Mouse (Mus musculus): ENCODE results near the gene Zbtb8b. TPM values are rescaled to one million over a fixed set of nuclear protein-coding genes. Genes with fewer than 3 reads are reported as not detected.

The Zbtb8b gene
- polyA plus RNA-seq, 2 experiments, result 0.31 to 0.91 TPM

- no peak overlapping the region for H3K4me2 ChIP-seq (ENCODE audit: low read depth)
- no peaks in the 10 kb centered on the region for H3K27me3 ChIP-seq (ENCODE audit: control insufficient read depth, insufficient read depth, low read length)
- no peak overlapping the region for H3K9ac ChIP-seq (replicated peaks)
- DNase-seq (ENCODE audit: low read depth in 3 of 3, low spot score in 3 of 3), result no peak
- TF ChIP-seq EP300 (IDR thresholded peaks at IDR 0.05; ENCODE audit: low read depth), result no peak
- no peak for TF ChIP-seq CTCF (IDR thresholded peaks at IDR 0.05; ENCODE audit: low read depth)
- H3K36me3 ChIP-seq (replicated peaks; ENCODE audit: control insufficient read depth, insufficient read depth, low read depth), result no peaks in the 10 kb centered on the region
- no peaks in the 10 kb centered on the region for H3K9me3 ChIP-seq (ENCODE audit: control insufficient read depth, low read length)
- 55% methylated on average over 14 of the region's 14 CpGs for WGBS (ENCODE audit: insufficient replicate concordance)
- H3K4me1 ChIP-seq (replicated peaks; ENCODE audit: control insufficient read depth in 2 of 2, insufficient read depth in 2 of 2, low read length in 1 of 2), result peaks cover 13 to 15% of the 10 kb centered on the region in 2 experiments
- no peak for ATAC-seq (ENCODE audit: insufficient read depth)
- no peak overlapping the region for H3K27ac ChIP-seq
- H3K4me3 ChIP-seq (ENCODE audit: insufficient read depth in 1 of 2, low read depth in 2 of 2, low read length in 2 of 2), result no peak overlapping the region
These were observed 50.4 kb downstream of the Zbtb8b start for GRCm38 (mm10) chr4:129390216-129390743.

GRCm38 (mm10) chr4:129388404-129388803, 52.2 kb downstream of the Zbtb8b start:
- DNase-seq (ENCODE audit: low read depth in 3 of 3, low spot score in 3 of 3), result no peak
- 76% methylated on average over 5 of the region's 5 CpGs for WGBS (ENCODE audit: insufficient replicate concordance)

GRCm38 (mm10) chr4:129386989-129387388, 53.7 kb downstream of the Zbtb8b start:
- ATAC-seq (ENCODE audit: insufficient read depth) (peak; percentile 62), DNase-seq (ENCODE audit: low read depth in 3 of 3, low spot score in 3 of 3) (peak in 1 of 3 experiments; percentile 39)
- Histone ChIP-seq H3K27ac (peak overlapping the region; percentile 22), H3K27me3 (ENCODE audit: control insufficient read depth, insufficient read depth, low read length) (no peaks in the 10 kb centered on the region), H3K9ac (replicated peaks) (no peak overlapping the region), H3K9me3 (ENCODE audit: control insufficient read depth, low read length) (no peaks in the 10 kb centered on the region), H3K4me1 (replicated peaks; ENCODE audit: control insufficient read depth in 2 of 2, insufficient read depth in 2 of 2, low read length in 1 of 2) (peaks cover 13 to 21% of the 10 kb centered on the region in 2 experiments), H3K36me3 (replicated peaks; ENCODE audit: control insufficient read depth, insufficient read depth, low read depth) (no peaks in the 10 kb centered on the region), H3K4me3 (ENCODE audit: insufficient read depth in 1 of 2, low read depth in 2 of 2, low read length in 2 of 2) (no peak overlapping the region; a peak in 1 of 4 replicates), H3K4me2 (ENCODE audit: low read depth) (peak overlapping the region; percentile 14)
- WGBS (ENCODE audit: insufficient replicate concordance), result 18% methylated on average over 1 of the region's 2 CpGs
- TF ChIP-seq EP300 (IDR thresholded peaks at IDR 0.05; ENCODE audit: low read depth), result no peak
- TF ChIP-seq CTCF (IDR thresholded peaks at IDR 0.05; ENCODE audit: low read depth), result no peak

More at GRCm38 (mm10) chr4:129388404-129388803, 52.2 kb downstream of the Zbtb8b start:
- Histone ChIP-seq H3K27me3 (ENCODE audit: control insufficient read depth, insufficient read depth, low read length) (no peaks in the 10 kb centered on the region), H3K27ac (no peak overlapping the region), H3K4me1 (replicated peaks; ENCODE audit: control insufficient read depth in 2 of 2, insufficient read depth in 2 of 2, low read length in 1 of 2) (peaks cover 13 to 21% of the 10 kb centered on the region in 2 experiments), H3K4me2 (ENCODE audit: low read depth) (no peak overlapping the region), H3K9me3 (ENCODE audit: control insufficient read depth, low read length) (no peaks in the 10 kb centered on the region), H3K4me3 (ENCODE audit: insufficient read depth in 1 of 2, low read depth in 2 of 2, low read length in 2 of 2) (no peak overlapping the region), H3K36me3 (replicated peaks; ENCODE audit: control insufficient read depth, insufficient read depth, low read depth) (no peaks in the 10 kb centered on the region), H3K9ac (replicated peaks) (no peak overlapping the region)
- no peak for TF ChIP-seq EP300 (IDR thresholded peaks at IDR 0.05; ENCODE audit: low read depth)
- no peak for TF ChIP-seq CTCF (IDR thresholded peaks at IDR 0.05; ENCODE audit: low read depth)
- no peak for ATAC-seq (ENCODE audit: insufficient read depth)

GRCm38 (mm10) chr4:129386269-129386946, 54.2 kb downstream of the Zbtb8b start:
- peaks cover 13 to 21% of the 10 kb centered on the region in 2 experiments for H3K4me1 ChIP-seq (replicated peaks; ENCODE audit: control insufficient read depth in 2 of 2, insufficient read depth in 2 of 2, low read length in 1 of 2)
- H3K36me3 ChIP-seq (replicated peaks; ENCODE audit: control insufficient read depth, insufficient read depth, low read depth), result no peaks in the 10 kb centered on the region
- H3K9me3 ChIP-seq (ENCODE audit: control insufficient read depth, low read length), result no peaks in the 10 kb centered on the region
- no peak overlapping the region for H3K9ac ChIP-seq (replicated peaks)
- H3K27me3 ChIP-seq (ENCODE audit: control insufficient read depth, insufficient read depth, low read length), result no peaks in the 10 kb centered on the region
- H3K27ac ChIP-seq, result peak overlapping the region; percentile 62
- WGBS (ENCODE audit: insufficient replicate concordance), result 20% methylated on average over 8 of the region's 8 CpGs
- no peak overlapping the region; a peak in 1 of 4 replicates for H3K4me3 ChIP-seq (ENCODE audit: insufficient read depth in 1 of 2, low read depth in 2 of 2, low read length in 2 of 2)
- peak overlapping the region; percentile 14 for H3K4me2 ChIP-seq (ENCODE audit: low read depth)
- DNase-seq (ENCODE audit: low read depth in 3 of 3, low spot score in 3 of 3), result peak; percentile 58 to 69 (median 65)
- peak; percentile 90 for ATAC-seq (ENCODE audit: insufficient read depth)
- TF ChIP-seq EP300 (IDR thresholded peaks at IDR 0.05; ENCODE audit: low read depth) (peak; percentile 89), CTCF (IDR thresholded peaks at IDR 0.05; ENCODE audit: low read depth) (no peak)

GRCm38 (mm10) chr4:129385685-129386084, 55.0 kb downstream of the Zbtb8b start:
- TF ChIP-seq EP300 (IDR thresholded peaks at IDR 0.05; ENCODE audit: low read depth), result no peak
- no peak for TF ChIP-seq CTCF (IDR thresholded peaks at IDR 0.05; ENCODE audit: low read depth)
- no peak for DNase-seq (ENCODE audit: low read depth in 3 of 3, low spot score in 3 of 3)
- Histone ChIP-seq H3K4me3 (ENCODE audit: insufficient read depth in 1 of 2, low read depth in 2 of 2, low read length in 2 of 2) (no peak overlapping the region), H3K4me2 (ENCODE audit: low read depth) (no peak overlapping the region), H3K9me3 (ENCODE audit: control insufficient read depth, low read length) (no peaks in the 10 kb centered on the region), H3K27me3 (ENCODE audit: control insufficient read depth, insufficient read depth, low read length) (no peaks in the 10 kb centered on the region), H3K36me3 (replicated peaks; ENCODE audit: control insufficient read depth, insufficient read depth, low read depth) (no peaks in the 10 kb centered on the region), H3K9ac (replicated peaks) (no peak overlapping the region), H3K4me1 (replicated peaks; ENCODE audit: control insufficient read depth in 2 of 2, insufficient read depth in 2 of 2, low read length in 1 of 2) (peaks cover 13 to 21% of the 10 kb centered on the region in 2 experiments), H3K27ac (peak overlapping the region; percentile 28; the same call in 1 of the 2 replicates)
- whole genome bisulfite sequencing (ENCODE audit: insufficient replicate concordance), result 71% methylated on average over 11 of the region's 11 CpGs
- ATAC-seq (ENCODE audit: insufficient read depth), result no peak

Data from liver, embryonic 14.5 days (tissue).